Mouse (Mus musculus): Measurements from ENCODE around the gene Antxrl.

The Antxrl gene

DNA sequence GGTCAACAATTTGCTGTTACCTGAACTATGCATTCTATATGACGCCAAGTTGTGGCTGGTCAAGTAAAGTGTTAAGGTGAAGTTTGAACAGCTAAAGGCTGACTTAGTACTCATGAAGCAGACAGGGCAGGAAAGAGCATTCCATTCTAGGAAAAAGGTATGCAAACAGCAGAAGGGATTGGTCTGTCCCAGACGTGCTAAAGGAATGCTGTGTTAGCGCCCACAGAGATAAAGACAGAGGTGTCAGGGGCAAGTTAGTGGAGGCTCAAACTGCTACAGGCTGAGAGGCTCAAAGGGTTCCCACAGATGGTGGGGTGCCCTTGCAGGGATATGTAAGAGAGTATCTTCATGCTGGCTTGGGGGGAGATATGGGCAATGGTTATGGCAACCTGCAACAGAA is 51.3 kb downstream of the Antxrl start:
- DNase-seq (ENCODE audit: low read depth, low spot score) = no peak

DNA sequence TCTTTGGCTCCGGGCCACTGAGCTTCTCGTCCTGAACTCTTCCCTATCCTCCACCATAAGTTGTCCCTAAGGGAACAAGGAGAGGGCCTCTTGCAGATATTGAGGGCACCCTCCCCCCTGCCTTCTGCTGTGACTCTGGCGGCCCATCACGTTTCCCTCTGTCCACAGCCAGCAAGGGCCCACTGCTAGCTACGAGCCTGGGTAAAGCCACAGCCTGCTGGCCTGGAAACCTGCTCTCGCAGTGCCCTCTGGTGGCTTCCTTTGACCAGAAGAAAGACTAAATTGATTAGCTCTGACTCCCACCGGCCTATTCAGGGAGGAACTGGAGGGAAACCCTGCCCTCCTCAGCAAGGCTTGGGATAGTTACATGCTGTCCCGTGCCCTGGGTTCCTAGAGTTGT is 52.4 kb downstream of the Antxrl start:
- no peak for DNase-seq (ENCODE audit: low read depth, low spot score)

DNA sequence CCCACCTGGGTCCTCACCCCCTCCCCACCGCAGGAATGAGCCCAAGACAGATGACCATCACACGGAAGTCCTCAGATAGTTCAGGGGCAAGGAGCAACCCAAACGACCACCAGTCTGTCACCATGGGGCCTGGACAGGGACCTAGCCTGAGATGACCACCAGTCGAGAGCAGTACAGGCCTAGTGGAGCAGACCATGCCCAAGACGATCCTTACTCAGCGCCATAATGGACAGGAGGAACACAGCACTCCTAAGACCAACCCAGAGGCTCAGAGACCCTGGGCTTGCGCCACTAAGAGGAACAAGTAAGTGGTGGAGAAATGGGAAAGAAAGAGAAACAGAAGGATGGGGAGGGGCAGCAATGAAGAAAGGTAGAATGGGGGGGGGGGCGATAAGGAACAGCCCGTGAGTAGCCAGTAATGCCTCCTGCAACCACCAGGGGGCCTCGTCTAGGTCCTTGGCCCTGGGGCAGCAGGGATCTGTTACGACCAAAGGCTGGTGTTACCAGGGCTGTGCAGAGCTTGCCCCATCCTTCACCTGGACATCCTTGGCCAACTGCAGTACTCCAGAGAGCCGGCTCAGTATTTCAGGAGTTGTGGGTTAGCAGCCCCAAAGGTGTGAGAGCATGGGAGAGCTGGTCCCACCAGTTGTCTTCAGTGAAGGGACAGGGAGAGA is 54.0 kb downstream of the Antxrl start:
- DNase-seq (ENCODE audit: low read depth, low spot score) = no peak

DNA sequence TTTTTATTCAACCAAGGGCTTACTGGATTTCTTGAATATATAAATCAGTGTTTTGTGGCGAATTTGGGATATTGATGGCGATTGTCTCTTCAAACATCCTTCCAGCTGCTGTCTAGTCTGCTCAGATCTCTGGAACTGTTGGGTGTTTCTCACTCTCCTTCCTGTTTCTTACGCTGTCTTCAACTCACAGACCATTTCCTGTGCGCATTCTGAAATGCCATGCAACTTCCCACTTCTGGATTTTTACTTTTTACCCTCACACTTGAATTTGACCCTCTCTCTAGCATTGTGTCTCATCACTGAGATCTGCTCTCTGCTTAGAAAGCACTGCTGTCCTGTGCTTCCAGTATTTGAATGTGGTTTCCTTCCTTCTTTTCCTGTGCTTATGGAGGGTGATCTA is 55.1 kb downstream of the Antxrl start:
- DNase-seq (ENCODE audit: low read depth, low spot score) = no peak

DNA sequence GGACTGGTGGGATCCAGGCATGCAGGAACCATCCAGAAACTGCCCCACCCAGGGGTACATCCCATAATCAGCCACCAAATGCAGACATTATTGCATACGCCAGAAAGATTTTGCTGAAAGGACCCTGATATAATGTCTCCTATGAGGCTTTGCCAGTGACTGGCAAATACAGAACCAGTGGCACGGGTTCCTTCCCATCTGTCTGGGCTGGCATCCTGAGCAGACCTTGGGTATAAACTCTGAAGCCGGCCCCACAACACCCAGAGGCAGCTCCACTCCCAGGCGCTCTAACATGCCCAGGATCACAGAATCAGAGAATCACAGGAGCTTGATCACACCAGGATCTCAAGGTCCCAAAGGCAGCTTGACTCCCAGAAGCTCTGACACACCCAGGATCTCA is 61.8 kb downstream of the Antxrl start:
- DNase-seq (ENCODE audit: low read depth, low spot score) = no peak

DNA sequence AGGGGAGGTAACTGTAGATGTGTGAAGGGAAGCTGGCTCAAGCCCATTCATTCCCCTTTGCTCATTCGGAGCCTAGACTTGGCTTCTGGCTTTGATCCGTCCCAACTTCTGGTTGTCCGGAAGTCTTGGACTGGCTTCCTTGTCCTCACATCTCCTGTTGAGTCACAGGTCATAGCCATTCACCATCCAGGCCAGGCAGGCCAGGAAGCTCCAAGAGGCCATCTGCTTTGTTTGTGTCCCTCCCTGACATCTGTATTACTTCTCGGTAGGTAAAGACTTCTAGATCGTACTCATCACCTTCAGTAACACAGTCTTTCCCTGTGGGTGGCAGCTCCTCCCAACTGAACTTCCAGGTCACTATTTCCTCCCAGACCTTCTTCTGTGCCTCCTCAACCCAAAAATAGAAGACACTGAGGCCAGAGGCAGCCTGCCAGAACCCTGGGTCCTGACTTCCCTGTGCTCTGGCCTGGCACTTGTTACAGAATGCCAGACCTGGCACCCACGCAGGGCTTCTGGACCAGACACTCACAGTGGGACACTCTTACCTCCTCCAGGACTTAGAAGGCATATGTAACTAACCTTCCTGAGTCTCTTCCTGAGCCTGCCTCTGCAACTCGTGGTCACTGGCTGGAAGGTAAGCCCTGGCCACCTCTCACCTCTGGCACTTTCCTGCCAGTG is 66.7 kb downstream of the Antxrl start:
- DNase-seq (ENCODE audit: low read depth, low spot score) = no peak

DNA sequence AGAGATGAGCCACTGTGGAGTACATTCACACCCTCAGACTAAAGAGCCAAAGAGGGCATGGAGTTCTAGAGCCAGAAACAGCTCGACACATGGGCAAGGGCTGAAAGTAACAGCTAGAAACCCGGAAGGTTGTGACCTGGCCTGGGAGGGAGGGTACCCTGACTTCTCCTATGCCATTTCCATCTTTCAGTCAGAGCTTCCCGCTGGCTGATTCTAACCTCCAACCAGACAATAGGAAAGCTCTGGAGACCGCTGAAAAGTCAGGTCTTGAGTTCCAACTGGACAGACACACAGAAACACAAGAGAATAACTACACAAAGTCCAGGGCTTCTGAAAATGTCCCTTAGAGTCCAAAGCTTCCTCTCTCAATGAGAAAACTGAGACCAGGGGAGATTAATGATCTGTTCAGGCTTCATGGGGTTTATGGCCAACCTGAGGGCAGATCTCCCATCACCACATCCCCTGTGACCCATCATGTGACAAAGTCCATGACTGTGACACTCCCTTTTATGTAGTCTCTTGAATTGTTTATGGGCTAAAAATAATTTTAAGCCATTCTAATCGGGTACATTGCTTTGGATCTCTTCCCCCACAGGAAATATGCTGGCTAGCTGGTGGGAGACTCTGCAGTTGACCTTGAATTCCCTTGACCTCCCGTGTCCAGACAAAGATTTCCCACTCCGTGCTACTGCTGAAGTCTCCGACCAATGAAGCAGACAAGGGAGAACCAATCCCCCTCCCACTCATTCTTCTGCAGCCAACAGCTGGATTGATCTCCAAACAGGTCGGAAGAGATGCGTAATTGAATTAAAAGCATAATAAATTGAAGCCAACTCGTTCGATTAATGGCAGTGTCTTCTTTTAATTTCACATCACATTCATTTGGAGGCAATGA is 67.8 kb downstream of the Antxrl start:
- no peak for DNase-seq (ENCODE audit: low read depth, low spot score)

DNA sequence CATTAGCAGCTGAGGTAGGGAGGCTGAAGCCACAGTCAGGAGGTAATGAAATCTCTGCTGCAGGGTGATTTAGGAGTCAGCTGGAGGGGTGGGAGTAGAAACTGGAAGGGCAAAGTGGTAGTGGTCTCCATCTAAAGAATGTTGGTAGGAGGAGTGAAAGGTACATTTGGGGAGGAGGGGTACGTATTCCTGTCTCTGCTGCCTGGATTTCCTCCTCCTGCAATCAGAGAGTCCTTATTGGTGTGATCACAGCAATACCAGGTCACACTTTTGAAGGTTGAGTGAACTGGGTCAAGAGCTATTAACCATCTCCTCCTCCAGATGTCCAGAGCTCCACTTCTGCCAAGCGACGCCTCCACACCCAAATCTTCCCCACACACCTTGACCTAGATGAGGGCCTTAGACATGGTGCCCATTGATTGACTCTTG is 68.4 kb downstream of the Antxrl start:
- no peak for DNase-seq (ENCODE audit: low read depth, low spot score)

DNA sequence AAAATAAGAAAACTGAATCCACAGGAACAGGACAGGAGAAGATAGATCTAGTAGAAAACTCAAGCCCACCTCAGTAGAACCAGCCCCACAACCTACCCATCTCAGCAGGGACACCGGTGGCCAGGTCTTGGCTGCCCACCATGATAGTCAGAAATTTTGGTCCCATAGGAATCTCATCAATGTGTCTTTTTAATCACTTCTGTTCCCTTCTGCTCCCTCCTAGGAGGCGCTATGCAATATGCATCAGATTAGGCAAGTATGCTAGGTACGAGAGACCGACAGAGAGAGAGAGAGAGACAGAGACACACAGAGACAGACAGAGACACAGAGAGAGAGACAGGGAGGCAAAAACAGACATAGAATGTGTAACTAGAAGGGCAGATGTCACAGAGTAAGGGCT is 69.2 kb downstream of the Antxrl start:
- no peak for DNase-seq (ENCODE audit: low read depth, low spot score)
